Mouse (Mus musculus) kidney, embryonic 16.5 days (tissue): ENCODE data around the gene Tmem132d. TPM values are rescaled to one million over a fixed set of nuclear protein-coding genes. Genes with fewer than 3 reads are reported as not detected.
"Not testable (repeated sequence)": the region's sequence is repeated elsewhere in the genome, so short reads cannot be mapped to it uniquely, and the experiment has no call there.

Experiments used
- ATAC-seq: fragments of 200-750 bp; cut with Nextera tagmentation; 2 replicates; pipeline ENCODE4 v1.8.0; 2017; ENCODE audit warnings: moderate TSS enrichment; ENCODE audit not compliant: low FRiP score, low TSS enrichment
- H3K27ac ChIP-seq: fragments of 300-500 bp; sonication (generic); 2 replicates; pipeline ENCODE4 v1.5.1; 2014; ENCODE audit warnings: low read length
- H3K27me3 ChIP-seq: fragments of 300-500 bp; sonication (generic); 2 replicates; pipeline ENCODE4 v1.6.1; 2014; ENCODE audit warnings: low read length, control low read depth, mixed read lengths; ENCODE audit not compliant: insufficient read depth
- H3K36me3 ChIP-seq: fragments of 300-500 bp; sonication (generic); 2 replicates; pipeline ENCODE4 v1.6.1; 2014; ENCODE audit warnings: low read length, control low read depth, mixed read lengths; ENCODE audit not compliant: insufficient read depth
- H3K4me1 ChIP-seq: fragments of 300-500 bp; sonication (generic); 2 replicates; pipeline ENCODE4 v1.6.1; 2014; ENCODE audit warnings: low read length, control low read depth, mixed read lengths; ENCODE audit not compliant: insufficient read depth
- H3K4me2 ChIP-seq: fragments of 300-500 bp; sonication (generic); replicated peaks from 2 replicates; pipeline ENCODE4 v1.6.1; 2014; ENCODE audit warnings: low read depth, low read length
- H3K4me3 ChIP-seq: fragments of 300-500 bp; sonication (generic); 2 replicates; pipeline ENCODE4 v1.5.1; 2014; ENCODE audit warnings: mild to moderate bottlenecking, low read length
- H3K9ac ChIP-seq: fragments of 300-500 bp; sonication (generic); replicated peaks from 2 replicates; pipeline ENCODE4 v1.6.1; 2014; ENCODE audit warnings: low read length
- H3K9me3 ChIP-seq: fragments of 300-500 bp; sonication (generic); 2 replicates; pipeline ENCODE4 v1.6.1; 2016; ENCODE audit warnings: low read length, control low read depth
- WGBS: fragments of 180-500 bp; shearing (Covaris S2); extraction: QIAGEN DNeasy Blood & Tissue Kit; methylation state at CpG from one replicate; pipeline ENCODE4 v1.1.7; 2014; 5-methylcytosine and 5-hydroxymethylcytosine counted together
- polyA plus RNA-seq: library from polyadenylated mRNA; unstranded; fragments of >200 nt; fragmentation: Nextera tagmentation; extraction: Ambion mirVana; gene quantifications from 2 replicates; pipeline ENCODE4 v1.2.1, GENCODE M21; 2015

The Tmem132d gene
- polyA plus RNA-seq, 1 experiment from 2014 or later, result 0.31 TPM

DNA sequence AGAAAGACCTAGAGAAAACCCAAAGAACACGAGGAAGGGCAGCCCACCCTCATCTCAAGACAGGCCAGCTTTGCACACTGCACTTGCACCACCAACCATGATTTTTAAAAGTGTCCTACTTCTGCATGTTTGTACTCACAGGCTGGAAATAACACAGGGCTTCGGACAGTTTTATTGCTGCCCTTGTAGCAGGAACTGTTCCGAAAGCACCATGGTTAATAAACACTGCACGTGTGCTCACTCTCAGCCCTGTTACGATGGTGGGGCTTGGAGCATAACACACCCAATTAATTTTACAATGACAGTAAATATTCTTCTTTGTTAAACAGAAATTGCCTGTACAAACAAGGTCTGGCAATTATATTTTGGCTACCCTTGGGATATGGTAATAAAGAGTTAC is 357.4 kb downstream of the Tmem132d start:
- peaks cover 15% of the 10 kb centered on the region; the same call in 1 of the 2 replicates for H3K4me1 ChIP-seq
- H3K27ac ChIP-seq, result no peak overlapping the region
- H3K4me3 ChIP-seq, result no peak overlapping the region
- no peaks in the 10 kb centered on the region for H3K36me3 ChIP-seq
- no peak overlapping the region for H3K9ac ChIP-seq
- peak; percentile 51; the same call in 1 of the 2 replicates for ATAC-seq
- no peak overlapping the region for H3K4me2 ChIP-seq
- H3K27me3 ChIP-seq, result no peaks in the 10 kb centered on the region
- no peaks in the 10 kb centered on the region for H3K9me3 ChIP-seq
- WGBS, result 21% methylated on average over 5 of the region's 5 CpGs

DNA sequence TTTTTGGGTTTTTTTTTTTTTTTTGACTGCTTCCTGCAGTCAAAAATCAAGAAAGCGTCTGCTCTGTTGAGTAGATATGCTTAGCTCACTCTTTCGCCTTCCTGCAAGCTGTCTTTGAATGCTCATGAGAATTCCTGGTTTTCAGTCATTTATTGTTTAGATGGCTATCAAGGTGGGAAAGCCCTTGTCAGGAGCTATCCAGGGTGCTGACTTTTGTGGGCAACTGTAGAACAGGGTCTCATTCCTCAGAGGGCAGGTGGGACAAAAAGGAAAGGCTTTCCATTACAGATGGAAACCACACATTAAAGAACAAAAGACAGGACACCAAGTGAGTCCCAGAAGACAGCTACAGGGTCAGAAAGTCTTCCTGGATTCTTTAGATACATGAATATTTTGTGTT is 360.3 kb downstream of the Tmem132d start:
- H3K9me3 ChIP-seq, result no peaks in the 10 kb centered on the region
- H3K36me3 ChIP-seq, result no peaks in the 10 kb centered on the region

DNA sequence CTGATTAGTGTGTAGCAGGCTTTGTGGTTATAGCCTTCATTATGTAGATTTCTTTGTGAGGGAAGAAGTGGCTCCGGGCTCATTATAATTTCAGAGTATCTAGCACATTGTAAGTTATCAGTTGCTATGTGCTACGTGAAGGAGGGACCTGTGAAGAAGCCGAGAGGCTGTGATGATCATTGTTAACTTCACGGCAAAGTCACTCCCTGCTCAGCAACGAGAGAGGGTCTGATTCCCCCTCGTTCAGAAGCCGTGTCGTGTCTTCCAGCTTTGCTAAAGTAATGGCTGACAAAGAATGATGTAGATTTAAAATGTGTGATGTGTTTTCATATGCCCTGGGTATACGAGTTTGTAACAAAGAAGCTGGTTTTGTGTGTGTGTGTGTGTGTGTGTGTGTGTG is 391.1 kb downstream of the Tmem132d start:
- ATAC-seq, result no peak
- 73% methylated on average over 9 of the region's 9 CpGs for WGBS

More for the DNA sequence above, 360.3 kb downstream of the Tmem132d start:
- Histone ChIP-seq H3K27me3 (no peaks in the 10 kb centered on the region), H3K9ac (no peak overlapping the region), H3K4me2 (no peak overlapping the region), H3K4me3 (no peak overlapping the region), H3K4me1 (peaks cover 11% of the 10 kb centered on the region; the same call in 1 of the 2 replicates), H3K27ac (no peak overlapping the region)
- WGBS, result 69% methylated on average over 2 of the region's 2 CpGs
- no peak for ATAC-seq

GRCm38 (mm10) chr5:128040036-128040435 is 392.8 kb downstream of the Tmem132d start:
- no peaks in the 10 kb centered on the region for H3K36me3 ChIP-seq
- ATAC-seq, result no peak
- no peaks in the 10 kb centered on the region for H3K4me1 ChIP-seq
- H3K9me3 ChIP-seq, result no peaks in the 10 kb centered on the region
- no peak overlapping the region for H3K27ac ChIP-seq
- H3K4me2 ChIP-seq, result no peak overlapping the region
- H3K27me3 ChIP-seq, result no peaks in the 10 kb centered on the region
- no peak overlapping the region for H3K9ac ChIP-seq
- 90% methylated on average over 6 of the region's 6 CpGs for WGBS
- H3K4me3 ChIP-seq, result no peak overlapping the region

More for the DNA sequence above, 391.1 kb downstream of the Tmem132d start:
- H3K9ac ChIP-seq, result no peak overlapping the region
- H3K4me1 ChIP-seq, result no peaks in the 10 kb centered on the region
- H3K36me3 ChIP-seq, result no peaks in the 10 kb centered on the region
- no peak overlapping the region for H3K4me2 ChIP-seq
- H3K27me3 ChIP-seq, result no peaks in the 10 kb centered on the region
- H3K9me3 ChIP-seq, result no peaks in the 10 kb centered on the region
- no peak overlapping the region for H3K27ac ChIP-seq
- no peak overlapping the region for H3K4me3 ChIP-seq

DNA sequence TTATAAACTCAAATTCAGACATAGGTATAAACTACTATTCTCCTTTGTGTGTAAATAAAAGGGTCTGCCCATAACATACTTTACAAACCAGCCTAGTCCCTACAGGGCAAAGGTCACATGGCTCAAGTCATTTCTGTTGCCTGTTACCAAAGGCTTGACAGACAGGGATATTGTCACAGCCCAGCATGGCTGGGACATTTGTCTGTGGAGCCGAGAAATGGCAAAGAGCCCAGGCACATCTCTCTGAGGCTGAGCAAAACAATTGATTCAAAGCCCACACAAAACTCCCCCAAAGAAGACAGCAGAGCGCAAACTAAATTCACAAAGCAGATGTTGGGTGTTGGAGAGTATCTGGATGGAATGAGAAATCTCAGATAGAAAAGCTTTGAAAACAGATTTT is 405.8 kb downstream of the Tmem132d start:
- Histone ChIP-seq H3K27me3 (no peaks in the 10 kb centered on the region), H3K9ac (no peak overlapping the region), H3K27ac (no peak overlapping the region), H3K4me3 (no peak overlapping the region), H3K4me2 (no peak overlapping the region), H3K9me3 (no peaks in the 10 kb centered on the region), H3K36me3 (no peaks in the 10 kb centered on the region), H3K4me1 (no peaks in the 10 kb centered on the region)
- 53% methylated on average over 2 of the region's 2 CpGs for WGBS
- no peak for ATAC-seq

GRCm38 (mm10) chr5:128004666-128005065 is 428.2 kb downstream of the Tmem132d start:
- Histone ChIP-seq H3K9me3 (no peaks in the 10 kb centered on the region), H3K36me3 (no peaks in the 10 kb centered on the region), H3K4me3 (no peak overlapping the region), H3K9ac (no peak overlapping the region), H3K27ac (no peak overlapping the region), H3K4me2 (no peak overlapping the region), H3K4me1 (no peaks in the 10 kb centered on the region), H3K27me3 (no peaks in the 10 kb centered on the region)
- ATAC-seq, result no peak
- 56% methylated on average over 9 of the region's 9 CpGs for WGBS

- Histone ChIP-seq H3K4me2 (no peak overlapping the region), H3K9ac (no peak overlapping the region), H3K4me1 (no peaks in the 10 kb centered on the region), H3K27me3 (no peaks in the 10 kb centered on the region), H3K4me3 (no peak overlapping the region), H3K27ac (no peak overlapping the region), H3K36me3 (no peaks in the 10 kb centered on the region), H3K9me3 (no peaks in the 10 kb centered on the region)
- 69% methylated on average over 10 of the region's 10 CpGs for WGBS
- ATAC-seq, result no peak
These were observed 436.2 kb downstream of the Tmem132d start for GRCm38 (mm10) chr5:127996526-127997245.

DNA sequence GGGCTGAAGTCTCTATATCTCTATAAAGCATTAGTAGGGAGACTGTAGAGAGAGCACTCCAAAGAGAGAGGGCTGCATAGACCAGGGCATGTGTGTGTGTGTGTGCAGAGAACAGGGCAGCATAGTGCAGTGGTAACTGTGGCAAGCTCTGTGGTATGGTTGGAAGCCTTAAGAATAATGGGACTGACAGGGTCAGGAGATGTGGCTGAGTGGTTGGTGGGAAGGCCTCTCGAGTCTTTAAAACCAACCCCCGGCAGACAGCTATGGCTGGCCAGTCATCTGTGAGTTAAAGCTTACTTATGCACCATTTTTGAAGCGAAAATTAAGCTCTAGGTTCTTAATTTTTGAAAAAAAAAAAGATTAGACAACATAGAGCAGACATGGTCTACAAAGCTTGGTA is 439.4 kb downstream of the Tmem132d start:
- WGBS, result 68% methylated on average over 3 of the region's 3 CpGs
- H3K4me3 ChIP-seq, result no peak overlapping the region
- no peak overlapping the region for H3K4me2 ChIP-seq
- no peaks in the 10 kb centered on the region for H3K36me3 ChIP-seq
- H3K4me1 ChIP-seq, result no peaks in the 10 kb centered on the region
- no peaks in the 10 kb centered on the region for H3K27me3 ChIP-seq
- no peak for ATAC-seq
- H3K9ac ChIP-seq, result no peak overlapping the region
- no peak overlapping the region for H3K27ac ChIP-seq
- H3K9me3 ChIP-seq, result no peaks in the 10 kb centered on the region

DNA sequence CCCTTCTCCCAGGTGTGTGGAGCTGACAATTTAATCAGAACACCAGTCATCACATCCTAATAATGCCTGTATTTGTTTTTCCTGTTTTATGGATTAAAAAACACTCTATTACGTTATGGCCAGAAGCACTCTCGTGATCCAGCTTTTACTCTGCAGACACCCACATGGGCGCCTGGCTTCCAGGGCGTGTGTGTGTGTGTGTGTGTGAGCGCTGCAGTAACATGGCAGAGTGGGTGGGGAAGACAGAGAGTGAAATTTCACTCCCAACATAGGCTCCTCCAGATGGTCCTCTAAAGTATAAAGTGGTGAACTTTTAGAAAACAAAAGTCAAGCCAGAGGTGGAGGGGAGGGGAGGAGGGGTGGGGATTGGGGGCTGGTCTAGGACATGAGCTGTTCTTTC is 442.1 kb downstream of the Tmem132d start:
- H3K27ac ChIP-seq, result no peak overlapping the region
- H3K4me3 ChIP-seq, result no peak overlapping the region
- H3K36me3 ChIP-seq, result no peaks in the 10 kb centered on the region
- H3K9me3 ChIP-seq, result no peaks in the 10 kb centered on the region
- 73% methylated on average over 5 of the region's 5 CpGs for WGBS
- no peaks in the 10 kb centered on the region for H3K4me1 ChIP-seq
- ATAC-seq, result no peak
- no peak overlapping the region for H3K9ac ChIP-seq
- H3K27me3 ChIP-seq, result no peaks in the 10 kb centered on the region
- no peak overlapping the region for H3K4me2 ChIP-seq

DNA sequence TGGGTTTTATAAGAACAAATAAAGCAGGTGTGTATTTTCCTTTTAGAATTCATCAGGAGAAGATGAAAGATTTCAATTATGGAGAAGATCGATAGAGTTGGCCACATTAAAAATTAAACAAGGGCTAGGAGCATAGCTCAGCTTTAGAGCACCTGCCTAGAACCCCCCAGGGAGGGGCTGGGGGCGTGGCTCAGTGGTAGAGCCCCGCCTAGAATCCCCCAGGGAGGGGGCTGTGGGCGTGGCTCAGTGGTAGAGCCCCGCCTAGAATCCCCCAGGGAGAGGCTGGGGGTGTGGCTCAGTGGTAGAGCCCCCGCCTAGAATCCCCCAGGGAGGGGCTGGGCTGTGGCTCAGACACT is 452.9 kb downstream of the Tmem132d start:
- H3K9me3 ChIP-seq, H3K4me2 ChIP-seq, H3K27me3 ChIP-seq, H3K4me3 ChIP-seq, H3K27ac ChIP-seq, H3K9ac ChIP-seq, ATAC-seq, H3K4me1 ChIP-seq, H3K36me3 ChIP-seq: not testable (repeated sequence)
- 60% methylated on average over 6 of the region's 6 CpGs for WGBS
